Mouse (Mus musculus) megakaryocyte-erythroid progenitor cell, adult 5 weeks (primary cell): Measurements from ENCODE around the gene Akr1c19. TPM values are rescaled to one million over a fixed set of nuclear protein-coding genes. Genes with fewer than 3 reads are reported as not detected.

Experiments used
- polyA plus RNA-seq: library from polyadenylated mRNA; stranded (reverse); fragments of >175 nt; gene quantifications from 2 replicates; pipeline ENCODE4 v1.2.3, GENCODE M21; 2012

Gene Akr1c19
- polyA plus RNA-seq = not detected in 2 replicates

DNA sequence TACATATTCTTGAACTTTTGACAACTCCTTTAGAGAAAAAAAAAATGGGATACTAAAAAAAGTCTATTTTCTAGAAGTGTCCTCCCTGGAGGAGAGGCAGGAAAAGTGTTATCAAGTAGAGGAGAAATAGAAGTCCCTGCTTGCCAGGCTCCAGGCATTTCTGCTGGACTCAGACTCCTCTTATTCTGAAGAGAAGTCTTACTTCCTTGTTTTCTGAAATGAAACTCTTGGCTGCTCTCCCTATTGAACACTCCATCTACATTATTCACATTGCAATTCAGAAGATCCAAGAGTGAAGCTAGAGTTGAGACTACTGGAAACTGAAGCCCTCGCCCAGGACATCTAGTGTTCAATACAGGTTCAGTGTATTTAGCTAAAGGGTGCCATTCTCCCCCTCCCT, at the start of gene Akr1c19:
Gene Akr1c19 (plus strand): TSS at position 260 of the 400 bp plus-strand sequence.

DNA sequence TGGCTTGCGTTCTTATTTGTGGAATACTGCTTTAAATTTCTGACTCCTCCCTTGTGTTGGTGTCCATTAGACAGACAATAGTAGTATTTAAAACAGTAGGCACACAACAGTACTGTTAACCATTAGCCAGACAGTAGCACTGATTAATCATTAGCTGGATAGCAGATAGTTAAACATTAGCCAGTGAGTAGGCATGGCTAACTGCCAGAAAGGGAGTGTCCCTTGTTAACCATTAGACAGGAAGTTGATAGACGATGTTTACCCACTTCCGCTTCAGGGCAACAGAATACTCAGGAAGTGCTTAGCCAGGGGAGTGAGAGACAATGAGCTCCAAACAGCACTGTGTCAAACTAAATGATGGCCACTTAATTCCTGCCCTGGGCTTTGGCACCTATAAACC, 37.6 kb upstream of the Akr1c19 start, which contains the start of gene Akr1c13:
Gene Akr1c13 (plus strand): TSS at position 247 of the 400 bp plus-strand sequence.

DNA sequence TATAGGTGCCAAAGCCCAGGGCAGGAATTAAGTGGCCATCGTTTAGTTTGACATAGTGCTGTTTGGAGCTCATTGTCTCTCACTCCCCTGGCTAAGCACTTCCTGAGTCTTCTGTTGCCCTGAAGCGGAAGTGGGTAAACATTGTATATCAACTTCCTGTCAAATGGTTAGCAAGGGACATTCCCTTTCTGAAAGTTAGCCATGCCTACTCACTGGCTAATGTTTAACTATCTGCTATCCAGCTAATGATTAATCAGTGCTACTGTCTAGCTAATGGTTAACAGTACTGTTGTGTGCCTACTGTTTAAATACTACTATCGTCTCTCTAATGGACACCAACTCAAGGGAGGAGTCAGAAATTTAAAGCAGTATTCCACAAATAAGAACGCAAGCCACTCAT, 50.8 kb downstream of the Akr1c19 start, which contains the start of gene Akr1c12:
Gene Akr1c12 (minus strand): TSS at position 150 of the 400 bp plus-strand sequence.

Other genes starting within 250 kb of the Akr1c19 start
- not detected in 2 replicates for gene Akr1c14, start 179.7 kb upstream of the Akr1c19 start, polyA plus RNA-seq
- not detected in 2 replicates for gene Akr1c18, start 78.0 kb upstream of the Akr1c19 start, polyA plus RNA-seq
- gene Akr1c13, start 37.5 kb upstream of the Akr1c19 start, polyA plus RNA-seq = 0.76 and 0.99 TPM in 2 replicates
- 0.07 TPM in 1 of 2 replicates, not detected in the other for gene Akr1c12, start 50.7 kb downstream of the Akr1c19 start, polyA plus RNA-seq
- not detected in 2 replicates for gene Akr1c6, start 205.6 kb downstream of the Akr1c19 start, polyA plus RNA-seq